ENCODE assay signal across 9 mouse cellular contexts in genomic region chr6:18408445-18408844, GRCm38 (mm10).
"Had no signal": no experiment of that assay in that cellular context is flagged by ENCODE, and none has a peak within 500 bp of the region (broad histone marks: within the 10 kb centered on the region; RNA-seq: fewer than 3 reads in every experiment).

No protein-coding gene starts in this region.

- DNase-seq: kidney, adult 11 months; kidney, adult 8-10 months; kidney, postnatal 10 days; kidney, postnatal 36 days; liver, postnatal 0 days; lung, embryonic 14.5 days; spleen, adult 18-20 months; thymus, adult 18-20 months; thymus, postnatal 36 days had no signal
